Mouse (Mus musculus) kidney, embryonic 16.5 days (tissue): ENCODE data around the gene Sfxn5. TPM values are rescaled to one million over a fixed set of nuclear protein-coding genes. Genes with fewer than 3 reads are reported as not detected.
A peak's percentile ranks its signal among the peaks of the same experiment; 100 is the strongest.

ENCODE experiments used
- ATAC-seq: fragments of 200-750 bp; cut with Nextera tagmentation; 2 replicates; pipeline ENCODE4 v1.8.0; 2017; ENCODE audit warnings: moderate TSS enrichment; ENCODE audit not compliant: low FRiP score, low TSS enrichment
- H3K27ac ChIP-seq: fragments of 300-500 bp; sonication (generic); 2 replicates; pipeline ENCODE4 v1.5.1; 2014; ENCODE audit warnings: low read length
- H3K27me3 ChIP-seq: fragments of 300-500 bp; sonication (generic); 2 replicates; pipeline ENCODE4 v1.6.1; 2014; ENCODE audit warnings: low read length, control low read depth, mixed read lengths; ENCODE audit not compliant: insufficient read depth
- H3K36me3 ChIP-seq: fragments of 300-500 bp; sonication (generic); 2 replicates; pipeline ENCODE4 v1.6.1; 2014; ENCODE audit warnings: low read length, control low read depth, mixed read lengths; ENCODE audit not compliant: insufficient read depth
- H3K4me1 ChIP-seq: fragments of 300-500 bp; sonication (generic); 2 replicates; pipeline ENCODE4 v1.6.1; 2014; ENCODE audit warnings: low read length, control low read depth, mixed read lengths; ENCODE audit not compliant: insufficient read depth
- H3K4me2 ChIP-seq: fragments of 300-500 bp; sonication (generic); replicated peaks from 2 replicates; pipeline ENCODE4 v1.6.1; 2014; ENCODE audit warnings: low read depth, low read length
- H3K4me3 ChIP-seq: fragments of 300-500 bp; sonication (generic); 2 replicates; pipeline ENCODE4 v1.5.1; 2014; ENCODE audit warnings: mild to moderate bottlenecking, low read length
- H3K9ac ChIP-seq: fragments of 300-500 bp; sonication (generic); replicated peaks from 2 replicates; pipeline ENCODE4 v1.6.1; 2014; ENCODE audit warnings: low read length
- H3K9me3 ChIP-seq: fragments of 300-500 bp; sonication (generic); 2 replicates; pipeline ENCODE4 v1.6.1; 2016; ENCODE audit warnings: low read length, control low read depth
- WGBS: fragments of 180-500 bp; shearing (Covaris S2); extraction: QIAGEN DNeasy Blood & Tissue Kit; methylation state at CpG from one replicate; pipeline ENCODE4 v1.1.7; 2014; 5-methylcytosine and 5-hydroxymethylcytosine counted together
- polyA plus RNA-seq: library from polyadenylated mRNA; unstranded; fragments of >200 nt; fragmentation: Nextera tagmentation; extraction: Ambion mirVana; gene quantifications from 2 replicates; pipeline ENCODE4 v1.2.1, GENCODE M21; 2015

Sfxn5 gene
- polyA plus RNA-seq, 1 experiment from 2014 or later, result 9.2 TPM

DNA sequence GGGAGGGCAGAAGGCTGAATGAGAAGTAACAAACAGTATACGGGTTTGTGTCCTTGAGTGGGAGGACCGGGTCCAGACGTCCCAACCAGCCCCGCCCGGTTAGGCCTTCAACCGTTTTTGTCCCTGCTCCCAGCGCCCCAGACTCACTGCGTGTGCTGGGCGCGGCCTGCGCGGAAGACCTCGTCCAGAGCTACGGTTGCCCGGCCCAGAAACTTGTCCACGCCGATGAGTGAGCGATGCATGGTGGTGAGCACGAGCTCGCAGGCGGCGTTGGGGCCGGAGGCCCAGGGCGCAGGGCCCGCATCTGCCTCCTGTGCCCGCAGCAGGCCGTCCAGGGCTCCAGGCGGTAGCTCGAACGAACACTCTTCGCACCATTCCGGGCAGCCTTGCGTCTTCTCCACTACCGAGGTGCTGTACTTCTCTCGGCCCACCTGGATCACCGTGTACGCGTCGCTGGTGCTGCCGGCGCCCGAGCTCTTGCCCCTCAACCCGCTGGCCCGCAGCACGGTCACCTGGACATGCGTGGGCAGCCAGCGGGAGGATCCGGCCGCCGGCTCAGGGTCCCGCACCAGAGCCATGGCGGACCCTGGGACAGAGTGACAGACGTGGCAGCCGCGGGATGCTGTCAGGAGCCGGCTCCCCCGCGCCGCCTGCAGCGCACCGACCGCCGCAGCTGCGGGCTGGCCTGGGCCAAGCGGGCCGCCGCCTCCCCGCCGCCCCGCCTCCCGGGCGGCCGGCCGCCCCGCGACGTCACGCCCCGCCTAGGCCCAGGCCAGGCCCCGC is 40.9 kb upstream of the Sfxn5 start, which contains the start of gene Rab11fip5:
TSS of gene Rab11fip5 (minus strand) at position 684 of the 783 bp plus-strand sequence.
- Histone ChIP-seq H3K4me2 (peak within 1 kb of the TSS; percentile 91), H3K36me3 (no peaks in the 10 kb centered on the region), H3K9ac (peak within 1 kb of the TSS; percentile 87), H3K4me1 (peaks cover 43% of the 10 kb centered on the region), H3K4me3 (peak within 1 kb of the TSS; percentile 82), H3K27me3 (no peaks in the 10 kb centered on the region), H3K9me3 (no peaks in the 10 kb centered on the region), H3K27ac (peak within 1 kb of the TSS; percentile 70)
- under 1% methylated on average over 73 of the region's 80 CpGs for WGBS
- peak; percentile 16 for ATAC-seq

DNA sequence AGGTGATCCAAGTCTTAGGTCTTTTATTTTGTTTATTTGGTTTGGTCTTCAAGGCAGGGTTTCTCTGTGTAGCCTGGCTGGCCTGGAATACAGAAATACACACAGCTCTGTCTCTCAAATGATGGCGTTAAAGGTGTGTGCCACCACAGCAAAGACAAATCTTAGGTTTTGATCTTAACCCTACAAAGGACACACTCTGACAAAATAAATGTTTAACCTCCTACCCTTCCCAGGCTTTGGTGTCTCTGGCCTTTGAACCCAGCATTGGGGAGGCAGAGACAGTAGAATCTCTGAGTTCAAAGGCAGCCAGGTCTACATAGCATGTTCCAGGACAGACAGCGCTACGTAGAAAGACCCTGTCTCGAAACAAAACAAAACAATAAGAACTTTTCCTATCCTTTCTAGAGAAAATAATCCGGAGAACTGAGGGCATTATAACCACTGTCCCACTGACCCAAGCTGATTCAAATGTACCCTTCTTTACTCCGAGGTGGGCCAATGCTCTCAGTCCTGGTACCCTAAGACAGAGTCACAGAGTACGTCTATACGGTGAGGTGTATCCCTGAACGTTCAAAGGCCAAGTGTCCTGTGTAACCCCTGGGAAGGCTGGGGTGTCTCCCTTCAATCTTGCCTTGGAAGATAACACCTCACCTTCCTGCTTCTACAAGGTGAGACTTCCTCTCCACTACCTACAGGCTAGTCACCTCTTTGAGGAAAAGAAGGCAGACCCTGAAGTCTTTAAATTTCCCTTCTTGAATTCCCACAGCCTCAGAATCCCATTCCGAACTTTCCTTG is 40.0 kb upstream of the Sfxn5 start:
- no peaks in the 10 kb centered on the region for H3K27me3 ChIP-seq
- H3K4me3 ChIP-seq, result peak overlapping the region; percentile 82
- H3K36me3 ChIP-seq, result no peaks in the 10 kb centered on the region
- H3K9me3 ChIP-seq, result no peaks in the 10 kb centered on the region
- WGBS, result 81% methylated on average over 10 of the region's 10 CpGs
- H3K9ac ChIP-seq, result peak overlapping the region; percentile 87
- peaks cover 44% of the 10 kb centered on the region for H3K4me1 ChIP-seq
- ATAC-seq, result no peak
- H3K27ac ChIP-seq, result no peak overlapping the region
- H3K4me2 ChIP-seq, result peak overlapping the region; percentile 91

DNA sequence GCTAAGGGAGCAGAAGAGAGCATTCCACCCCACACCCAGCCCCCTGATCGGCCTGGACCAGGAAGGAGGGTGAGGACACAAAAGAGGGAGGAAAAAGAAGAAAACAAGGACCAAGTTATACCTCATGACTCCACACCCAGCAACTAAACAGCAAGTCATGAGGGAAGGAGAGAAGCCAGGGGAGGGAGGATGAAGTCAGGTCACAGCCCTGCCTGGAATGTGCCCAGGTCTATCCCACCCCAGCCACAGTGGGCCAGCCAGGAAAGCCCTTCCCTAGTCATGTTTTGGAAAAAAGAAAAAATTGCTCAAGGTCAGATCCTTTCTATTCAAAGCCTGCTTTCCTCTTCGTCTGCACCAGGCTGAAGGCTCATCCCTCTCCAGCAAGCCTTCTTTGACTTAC is 39.3 kb upstream of the Sfxn5 start:
- H3K9me3 ChIP-seq, result no peaks in the 10 kb centered on the region
- peaks cover 44% of the 10 kb centered on the region for H3K4me1 ChIP-seq
- H3K27me3 ChIP-seq, result no peaks in the 10 kb centered on the region
- ATAC-seq, result no peak
- peak overlapping the region; percentile 82 for H3K4me3 ChIP-seq
- H3K36me3 ChIP-seq, result no peaks in the 10 kb centered on the region
- WGBS, result 64% methylated on average over 2 of the region's 2 CpGs
- H3K4me2 ChIP-seq, result peak overlapping the region; percentile 91
- H3K27ac ChIP-seq, result no peak overlapping the region
- H3K9ac ChIP-seq, result no peak overlapping the region; the same call in 1 of the 2 replicates

DNA sequence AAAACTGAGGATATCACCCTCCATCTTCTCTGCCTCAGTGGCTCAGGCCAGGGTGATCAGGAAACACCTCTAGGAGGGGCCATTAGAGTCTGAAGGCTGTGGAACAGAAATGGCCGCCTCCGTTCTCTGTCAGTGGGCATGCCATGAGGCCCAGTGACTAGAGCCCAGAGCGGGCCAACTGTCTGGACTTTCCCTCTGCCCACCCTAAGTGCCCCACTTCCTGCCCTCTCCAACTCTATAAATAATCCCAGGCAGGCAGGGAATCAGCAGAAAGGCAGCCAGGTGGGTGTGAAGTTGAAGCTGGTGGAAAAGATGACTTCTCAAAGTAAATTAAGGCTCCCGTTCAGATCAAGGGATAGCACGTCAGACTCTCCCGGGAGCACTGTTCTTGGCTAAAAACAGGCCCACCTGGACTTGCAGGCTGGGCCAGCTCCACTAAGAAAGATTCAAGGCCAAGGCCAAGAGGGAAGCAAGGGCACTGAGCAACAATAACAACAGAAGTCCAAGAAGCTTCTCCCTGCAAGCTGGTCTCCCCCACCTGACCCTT is 38.7 kb upstream of the Sfxn5 start:
- 0 out of 2 replicates have a peak overlapping the region, but pooled peaks have one; percentile 13 for H3K27ac ChIP-seq
- H3K4me1 ChIP-seq, result peaks cover 49% of the 10 kb centered on the region
- no peak overlapping the region; the same call in 1 of the 2 replicates for H3K9ac ChIP-seq
- H3K9me3 ChIP-seq, result no peaks in the 10 kb centered on the region
- WGBS, result 67% methylated on average over 6 of the region's 6 CpGs
- no peaks in the 10 kb centered on the region for H3K36me3 ChIP-seq
- no peaks in the 10 kb centered on the region for H3K27me3 ChIP-seq
- H3K4me2 ChIP-seq, result peak overlapping the region; percentile 91
- H3K4me3 ChIP-seq, result peak overlapping the region; percentile 16; the same call in 1 of the 2 replicates
- ATAC-seq, result no peak

DNA sequence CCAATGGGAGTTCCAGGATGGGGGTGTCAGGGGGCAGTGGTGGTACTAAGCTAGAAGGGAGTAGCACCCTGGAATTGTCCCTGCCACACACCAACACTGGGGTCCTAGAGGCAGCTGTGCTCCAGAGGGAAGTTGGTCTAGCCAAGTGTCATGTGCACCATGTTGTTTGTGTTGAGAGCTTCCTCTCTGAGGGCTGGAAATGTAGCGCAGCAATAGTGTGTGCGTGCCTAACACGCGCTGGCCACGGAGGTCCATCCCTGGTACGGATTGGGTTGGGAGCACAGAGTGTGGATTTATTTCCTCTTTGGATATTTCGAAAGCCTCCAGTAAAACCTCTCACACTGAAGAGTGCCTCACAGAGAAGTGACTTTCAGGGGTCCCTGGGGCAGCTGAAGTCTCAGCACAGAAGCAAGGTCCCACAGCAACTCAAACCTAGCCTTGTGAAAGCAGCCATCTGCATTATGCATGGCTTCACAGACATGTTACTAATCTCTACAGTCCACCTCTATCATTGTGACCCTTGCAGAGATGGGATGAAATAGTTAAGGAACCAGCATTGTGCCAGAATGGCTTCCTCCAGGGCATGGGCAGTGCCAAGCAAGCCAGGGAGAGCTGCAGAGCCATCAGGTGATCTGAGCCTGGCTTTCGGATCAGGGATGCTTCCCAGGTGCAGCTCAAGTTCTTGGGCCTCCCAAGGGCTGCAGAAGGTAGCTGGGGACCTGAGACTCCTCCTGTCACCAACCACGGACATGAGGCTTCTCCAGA is 37.6 kb upstream of the Sfxn5 start:
- H3K36me3 ChIP-seq, result no peaks in the 10 kb centered on the region
- no peak for ATAC-seq
- WGBS, result 95% methylated on average over 9 of the region's 9 CpGs
- no peak overlapping the region for H3K27ac ChIP-seq
- no peak overlapping the region for H3K9ac ChIP-seq
- no peaks in the 10 kb centered on the region for H3K9me3 ChIP-seq
- no peaks in the 10 kb centered on the region for H3K27me3 ChIP-seq
- no peak overlapping the region for H3K4me3 ChIP-seq
- no peak overlapping the region for H3K4me2 ChIP-seq
- H3K4me1 ChIP-seq, result peaks cover 56% of the 10 kb centered on the region

DNA sequence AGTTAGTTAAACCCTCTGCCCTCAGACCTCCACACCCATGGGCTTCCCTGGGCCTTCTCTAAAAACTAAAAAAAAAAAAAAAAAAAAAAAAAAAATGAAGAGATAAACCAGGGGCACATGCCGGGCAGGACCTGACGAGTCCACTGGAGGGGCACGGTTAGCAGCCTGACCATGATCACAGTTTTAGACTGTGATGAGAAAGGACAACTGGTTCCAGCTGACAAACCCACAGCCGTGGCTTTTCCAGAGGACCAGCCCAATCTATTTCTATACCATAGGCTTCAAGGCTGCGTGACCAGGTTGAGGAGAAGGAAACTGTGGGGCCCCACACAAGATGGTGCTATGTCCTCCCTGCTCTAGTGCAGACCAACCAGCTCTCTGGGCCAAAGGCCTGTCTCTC is 36.8 kb upstream of the Sfxn5 start:
- Histone ChIP-seq H3K9me3 (no peaks in the 10 kb centered on the region), H3K36me3 (no peaks in the 10 kb centered on the region), H3K4me2 (no peak overlapping the region), H3K4me3 (no peak overlapping the region), H3K9ac (no peak overlapping the region), H3K27ac (no peak overlapping the region), H3K4me1 (peaks cover 56% of the 10 kb centered on the region), H3K27me3 (no peaks in the 10 kb centered on the region)
- WGBS, result 94% methylated on average over 5 of the region's 5 CpGs
- ATAC-seq, result no peak

DNA sequence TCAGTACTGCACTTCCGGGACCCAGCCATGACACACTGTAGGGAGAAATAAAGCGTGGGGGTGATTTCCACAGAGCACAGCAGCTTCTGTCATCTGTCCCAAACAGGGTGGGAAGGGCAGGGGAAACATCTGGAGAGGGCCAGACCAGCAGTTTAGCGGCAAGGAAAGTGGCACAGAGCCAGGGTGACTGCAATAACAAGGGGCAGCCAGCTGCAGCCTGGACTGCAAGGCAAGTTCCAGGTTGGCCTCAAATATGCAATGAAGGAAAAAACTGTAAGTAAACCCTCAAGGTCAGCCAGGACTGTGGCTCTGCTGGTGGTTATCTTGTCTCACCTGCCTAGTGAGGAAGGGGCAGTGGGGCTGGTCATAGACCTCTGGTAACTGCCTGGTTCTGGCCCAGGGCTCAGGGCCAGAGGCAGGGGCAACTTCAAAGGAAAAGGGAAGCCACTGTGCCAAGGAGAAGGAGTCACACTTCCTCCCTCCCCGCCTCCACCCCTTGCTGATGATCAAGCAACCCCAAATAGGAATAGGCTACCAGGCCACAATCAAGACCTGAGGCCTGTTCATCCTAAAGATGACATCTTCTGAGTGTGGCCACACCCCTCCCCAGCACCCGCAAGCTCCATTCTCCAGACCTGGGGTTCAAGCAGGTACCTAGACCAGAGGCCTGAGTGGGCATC is 36.1 kb upstream of the Sfxn5 start:
- H3K4me2 ChIP-seq, result no peak overlapping the region
- no peaks in the 10 kb centered on the region for H3K27me3 ChIP-seq
- peaks cover 56% of the 10 kb centered on the region for H3K4me1 ChIP-seq
- WGBS, result 61% methylated on average over 5 of the region's 5 CpGs
- H3K27ac ChIP-seq, result peak overlapping the region; percentile 37
- no peak overlapping the region for H3K4me3 ChIP-seq
- ATAC-seq, result no peak
- no peaks in the 10 kb centered on the region for H3K9me3 ChIP-seq
- no peak overlapping the region for H3K9ac ChIP-seq
- no peaks in the 10 kb centered on the region for H3K36me3 ChIP-seq

DNA sequence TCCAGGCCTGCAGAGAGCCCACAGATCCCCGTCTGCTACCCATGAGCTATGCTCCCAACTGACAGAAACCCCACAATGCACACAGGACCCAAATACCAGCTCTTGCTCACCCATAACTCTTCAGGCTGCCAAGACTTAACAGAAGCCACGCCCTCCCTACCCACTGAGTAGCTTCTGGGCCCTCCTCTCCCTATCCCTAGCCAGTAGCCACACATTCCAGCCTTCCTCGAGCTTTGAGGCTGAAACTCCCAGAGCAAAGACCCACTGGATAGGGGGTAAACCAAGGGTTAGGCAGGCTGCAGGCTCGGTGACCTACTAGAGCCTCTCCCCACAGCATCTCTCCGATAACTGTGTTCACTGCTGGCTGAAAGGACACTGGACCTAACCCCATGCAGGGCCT is 35.5 kb upstream of the Sfxn5 start:
- WGBS, result 63% methylated on average over 5 of the region's 5 CpGs
- H3K9me3 ChIP-seq, result no peaks in the 10 kb centered on the region
- H3K36me3 ChIP-seq, result no peaks in the 10 kb centered on the region
- no peak overlapping the region for H3K9ac ChIP-seq
- no peak overlapping the region for H3K4me2 ChIP-seq
- ATAC-seq, result no peak; the same call in 1 of the 2 replicates
- H3K4me3 ChIP-seq, result no peak overlapping the region
- H3K27ac ChIP-seq, result peak overlapping the region; percentile 37
- peaks cover 53% of the 10 kb centered on the region for H3K4me1 ChIP-seq
- no peaks in the 10 kb centered on the region for H3K27me3 ChIP-seq

DNA sequence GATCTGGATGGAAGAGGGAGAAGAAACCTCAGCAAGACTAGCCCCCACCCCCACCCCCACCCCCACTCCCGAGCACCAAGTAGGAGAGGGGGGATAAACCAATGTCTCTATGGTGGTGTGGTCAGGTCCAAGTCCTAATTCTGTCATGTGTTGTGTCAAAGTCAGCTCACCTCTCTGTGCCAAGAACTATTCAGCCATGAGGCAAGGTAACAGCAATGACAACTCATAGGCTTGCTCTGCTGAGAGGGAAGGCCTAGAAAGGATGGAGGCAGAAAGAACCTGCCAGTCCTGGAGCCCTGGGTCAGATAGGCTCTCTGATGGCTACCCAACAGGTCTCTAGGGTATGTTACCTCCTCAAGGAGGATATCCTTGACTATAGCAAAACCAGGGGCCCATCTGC is 34.9 kb upstream of the Sfxn5 start:
- no peak for ATAC-seq
- Histone ChIP-seq H3K4me2 (no peak overlapping the region), H3K9me3 (no peaks in the 10 kb centered on the region), H3K9ac (no peak overlapping the region), H3K4me3 (no peak overlapping the region), H3K4me1 (peaks cover 48% of the 10 kb centered on the region), H3K27me3 (no peaks in the 10 kb centered on the region), H3K27ac (no peak overlapping the region), H3K36me3 (no peaks in the 10 kb centered on the region)
- 88% methylated on average over 1 of the region's 1 CpGs for WGBS
